Mouse (Mus musculus) heart, embryonic 10.5 days (tissue): Measurements from ENCODE around the gene Camk2g. TPM values are rescaled to one million over a fixed set of nuclear protein-coding genes. Genes with fewer than 3 reads are reported as not detected.

ENCODE experiments used
- DNase-seq: peaks from one replicate; pipeline ENCODE4 v3.0.0-alpha.2; 2017; ENCODE audit warnings: low spot score
- H3K27ac ChIP-seq: fragments of 300-500 bp; sonication (generic); 2 replicates; pipeline ENCODE4 v1.5.1; 2016; ENCODE audit warnings: mild to moderate bottlenecking
- H3K27me3 ChIP-seq: fragments of 300-500 bp; sonication (generic); 2 replicates; pipeline ENCODE4 v1.6.1; 2016; ENCODE audit warnings: mild to moderate bottlenecking; ENCODE audit not compliant: poor library complexity, insufficient read depth, severe bottlenecking
- H3K36me3 ChIP-seq: fragments of 300-500 bp; sonication (generic); 2 replicates; pipeline ENCODE4 v1.6.1; 2016; ENCODE audit warnings: mild to moderate bottlenecking, moderate library complexity
- H3K4me1 ChIP-seq: fragments of 300-500 bp; sonication (generic); 2 replicates; pipeline ENCODE4 v1.6.1; 2016; ENCODE audit warnings: mild to moderate bottlenecking
- H3K4me3 ChIP-seq: fragments of 300-500 bp; sonication (generic); 2 replicates; pipeline ENCODE4 v1.5.1; 2016; ENCODE audit warnings: mild to moderate bottlenecking, moderate library complexity
- H3K9me3 ChIP-seq: fragments of 300-500 bp; sonication (generic); 2 replicates; pipeline ENCODE4 v1.6.1; 2016; ENCODE audit warnings: mild to moderate bottlenecking, moderate library complexity
- WGBS: fragments of 180-500 bp; shearing (Covaris S2); methylation state at CpG from one replicate; pipeline ENCODE4 v1.1.7; 2016; 5-methylcytosine and 5-hydroxymethylcytosine counted together
- polyA plus RNA-seq: library from polyadenylated mRNA; unstranded; fragments of >200 nt; fragmentation: Nextera tagmentation; extraction: Ambion mirVana; gene quantifications from 2 replicates; pipeline ENCODE4 v1.2.1, GENCODE M21; 2016

Camk2g gene
- polyA plus RNA-seq, 1 experiment from 2014 or later: 65.3 TPM

GRCm38 (mm10) chr14:20771941-20772340 lies 21.9 kb downstream of the Camk2g start:
- H3K27ac ChIP-seq: no peak overlapping the region
- 96% methylated on average over 3 of the region's 3 CpGs for WGBS
- no peak for DNase-seq
- H3K4me1 ChIP-seq: peaks cover 54% of the 10 kb centered on the region
- H3K4me3 ChIP-seq: no peak overlapping the region
- H3K9me3 ChIP-seq: no peaks in the 10 kb centered on the region
- H3K27me3 ChIP-seq: no peaks in the 10 kb centered on the region
- peaks cover 49% of the 10 kb centered on the region for H3K36me3 ChIP-seq

GRCm38 (mm10) chr14:20768581-20768980 lies 25.3 kb downstream of the Camk2g start:
- H3K27ac ChIP-seq: peak overlapping the region; percentile 84

GRCm38 (mm10) chr14:20767936-20768335 lies 26.0 kb downstream of the Camk2g start:
- Histone ChIP-seq H3K27ac (peak overlapping the region; percentile 84), H3K4me3 (no peak overlapping the region), H3K36me3 (peaks cover 69% of the 10 kb centered on the region), H3K4me1 (peaks cover 51% of the 10 kb centered on the region), H3K9me3 (no peaks in the 10 kb centered on the region), H3K27me3 (no peaks in the 10 kb centered on the region)
- no peak for DNase-seq
- WGBS: 86% methylated on average over 7 of the region's 7 CpGs

More at GRCm38 (mm10) chr14:20768581-20768980, 25.3 kb downstream of the Camk2g start:
- peaks cover 58% of the 10 kb centered on the region for H3K4me1 ChIP-seq
- peak overlapping the region; percentile 20; the same call in 1 of the 2 replicates for H3K4me3 ChIP-seq
- peaks cover 63% of the 10 kb centered on the region for H3K36me3 ChIP-seq
- no peaks in the 10 kb centered on the region for H3K9me3 ChIP-seq
- DNase-seq: peak; percentile 92
- 31% methylated on average over 5 of the region's 5 CpGs for WGBS
- H3K27me3 ChIP-seq: no peaks in the 10 kb centered on the region

- no peak overlapping the region for H3K4me3 ChIP-seq
- H3K9me3 ChIP-seq: no peaks in the 10 kb centered on the region
- peak; percentile 92 for DNase-seq
- 23% methylated on average over 12 of the region's 12 CpGs for WGBS
- H3K27me3 ChIP-seq: no peaks in the 10 kb centered on the region
- peaks cover 40% of the 10 kb centered on the region for H3K4me1 ChIP-seq
- peak overlapping the region; percentile 80 for H3K27ac ChIP-seq
- peaks cover 79% of the 10 kb centered on the region for H3K36me3 ChIP-seq
Observed at GRCm38 (mm10) chr14:20765642-20766258, 28.1 kb downstream of the Camk2g start.

GRCm38 (mm10) chr14:20764942-20765341 lies 28.9 kb downstream of the Camk2g start:
- Histone ChIP-seq H3K4me1 (peaks cover 40% of the 10 kb centered on the region), H3K27me3 (no peaks in the 10 kb centered on the region), H3K4me3 (no peak overlapping the region), H3K27ac (peak overlapping the region; percentile 80), H3K36me3 (peaks cover 79% of the 10 kb centered on the region), H3K9me3 (no peaks in the 10 kb centered on the region)
- WGBS: 85% methylated on average over 5 of the region's 5 CpGs
- DNase-seq: no peak

GRCm38 (mm10) chr14:20758768-20759435 lies 35.0 kb downstream of the Camk2g start:
- Histone ChIP-seq H3K36me3 (peaks cover 98% of the 10 kb centered on the region), H3K27me3 (no peaks in the 10 kb centered on the region), H3K27ac (peak overlapping the region; percentile 67), H3K4me3 (no peak overlapping the region), H3K9me3 (no peaks in the 10 kb centered on the region), H3K4me1 (peaks cover 9% of the 10 kb centered on the region)
- DNase-seq: no peak
- WGBS: 57% methylated on average over 8 of the region's 8 CpGs

- H3K4me1 ChIP-seq: peaks cover 9% of the 10 kb centered on the region
- H3K4me3 ChIP-seq: no peak overlapping the region
- no peaks in the 10 kb centered on the region for H3K9me3 ChIP-seq
- no peak overlapping the region for H3K27ac ChIP-seq
- no peak for DNase-seq
- no peaks in the 10 kb centered on the region for H3K27me3 ChIP-seq
- H3K36me3 ChIP-seq: peaks cover 96% of the 10 kb centered on the region
- 90% methylated on average over 22 of the region's 22 CpGs for WGBS
Observed at GRCm38 (mm10) chr14:20757370-20757907, 36.4 kb downstream of the Camk2g start.

GRCm38 (mm10) chr14:20753792-20754191 lies 40.1 kb downstream of the Camk2g start:
- Histone ChIP-seq H3K4me3 (no peak overlapping the region), H3K36me3 (peaks cover 64% of the 10 kb centered on the region), H3K4me1 (peaks cover 21% of the 10 kb centered on the region), H3K9me3 (no peaks in the 10 kb centered on the region), H3K27ac (no peak overlapping the region), H3K27me3 (no peaks in the 10 kb centered on the region)
- DNase-seq: no peak
- WGBS: 71% methylated on average over 3 of the region's 3 CpGs

- WGBS: 88% methylated on average over 5 of the region's 5 CpGs
Observed at GRCm38 (mm10) chr14:20750503-20750902, 43.4 kb downstream of the Camk2g start.

GRCm38 (mm10) chr14:20749494-20750051 lies 44.3 kb downstream of the Camk2g start:
- H3K4me1 ChIP-seq: peaks cover 30% of the 10 kb centered on the region
- no peaks in the 10 kb centered on the region for H3K9me3 ChIP-seq
- 41% methylated on average over 4 of the region's 4 CpGs for WGBS
- no peak overlapping the region for H3K4me3 ChIP-seq
- H3K27me3 ChIP-seq: no peaks in the 10 kb centered on the region
- DNase-seq: no peak
- H3K36me3 ChIP-seq: peaks cover 58% of the 10 kb centered on the region
- H3K27ac ChIP-seq: peak overlapping the region; percentile 78; the same call in 1 of the 2 replicates

More at GRCm38 (mm10) chr14:20750503-20750902, 43.4 kb downstream of the Camk2g start:
- Histone ChIP-seq H3K9me3 (no peaks in the 10 kb centered on the region), H3K27me3 (no peaks in the 10 kb centered on the region), H3K36me3 (peaks cover 58% of the 10 kb centered on the region), H3K4me3 (no peak overlapping the region), H3K4me1 (peaks cover 30% of the 10 kb centered on the region), H3K27ac (peak overlapping the region; percentile 78)
- no peak for DNase-seq

GRCm38 (mm10) chr14:20748388-20748787 lies 45.5 kb downstream of the Camk2g start:
- Histone ChIP-seq H3K4me3 (no peak overlapping the region), H3K36me3 (peaks cover 58% of the 10 kb centered on the region), H3K9me3 (no peaks in the 10 kb centered on the region), H3K27ac (no peak overlapping the region), H3K27me3 (no peaks in the 10 kb centered on the region), H3K4me1 (peaks cover 30% of the 10 kb centered on the region)
- no peak for DNase-seq
- 67% methylated on average over 4 of the region's 4 CpGs for WGBS

GRCm38 (mm10) chr14:20746935-20747334 lies 47.0 kb downstream of the Camk2g start:
- no peaks in the 10 kb centered on the region for H3K9me3 ChIP-seq
- H3K4me1 ChIP-seq: peaks cover 31% of the 10 kb centered on the region
- DNase-seq: no peak
- 88% methylated on average over 3 of the region's 3 CpGs for WGBS
- H3K27ac ChIP-seq: no peak overlapping the region; the same call in 1 of the 2 replicates
- H3K27me3 ChIP-seq: no peaks in the 10 kb centered on the region
- H3K36me3 ChIP-seq: peaks cover 59% of the 10 kb centered on the region
- no peak overlapping the region for H3K4me3 ChIP-seq

- WGBS: 85% methylated on average over 3 of the region's 3 CpGs
- Histone ChIP-seq H3K4me3 (no peak overlapping the region), H3K27ac (no peak overlapping the region), H3K36me3 (peaks cover 89% of the 10 kb centered on the region), H3K9me3 (no peaks in the 10 kb centered on the region), H3K4me1 (peaks cover 25% of the 10 kb centered on the region), H3K27me3 (no peaks in the 10 kb centered on the region)
- no peak for DNase-seq
Observed at GRCm38 (mm10) chr14:20743614-20744013, 50.3 kb downstream of the Camk2g start.
